Mouse (Mus musculus): ENCODE measurements at regions not wholly inside any gene's neighbourhood (a gene's known extent, or its start where the extent isn't known, plus 50 kb on each side); places are given as distances from the start of the nearest gene placed in this dataset.

DNA sequence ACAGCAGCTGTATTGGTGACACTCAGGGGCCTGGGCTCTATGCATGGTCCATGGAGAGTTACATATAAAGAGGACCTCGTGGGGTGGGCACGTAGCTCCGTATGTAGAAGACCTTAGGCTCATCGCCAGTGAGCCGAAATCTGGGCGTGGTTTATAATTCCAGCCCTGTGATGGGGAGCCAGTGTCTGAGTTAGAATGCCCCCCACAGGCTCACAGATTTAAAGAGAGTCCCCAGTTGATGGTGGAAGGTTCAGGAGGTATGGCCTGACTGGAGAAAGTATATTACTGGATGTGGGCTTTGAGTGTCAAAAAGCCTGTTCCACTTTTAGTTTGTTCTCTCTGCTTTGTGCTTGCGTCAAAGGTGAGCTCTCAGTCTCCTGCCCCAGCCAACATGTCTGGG, 54.8 kb downstream of the 1700122O11Rik start:
- no peak for DNase-seq (ENCODE audit: extremely low read depth, low read depth, low spot score)

DNA sequence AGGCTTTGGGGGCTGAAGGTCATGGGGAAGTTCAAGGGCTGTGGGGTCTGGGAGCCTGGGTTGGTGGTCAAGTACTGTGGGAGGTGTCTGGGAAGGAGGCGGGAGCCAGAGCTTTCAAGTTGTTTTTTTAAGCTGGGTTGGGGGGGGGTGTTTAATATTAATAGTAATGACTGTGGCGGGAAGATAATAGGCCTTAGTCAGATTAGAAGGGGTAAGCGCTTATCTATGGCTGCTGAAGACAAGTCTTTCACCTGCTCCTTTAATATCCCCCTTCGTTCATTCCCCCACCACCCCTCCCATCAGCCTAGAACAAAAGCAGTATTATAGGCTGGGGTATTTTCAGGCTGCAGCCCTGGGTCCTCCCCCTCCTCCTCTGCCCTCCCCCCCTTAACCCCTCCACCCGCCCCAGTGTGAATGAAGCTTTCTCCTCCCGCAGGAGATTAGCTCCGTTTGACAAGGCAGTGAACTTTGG, 56.5 kb downstream of the 1700122O11Rik start:
- DNase-seq (ENCODE audit: extremely low read depth, low read depth, low spot score) = no peak

DNA sequence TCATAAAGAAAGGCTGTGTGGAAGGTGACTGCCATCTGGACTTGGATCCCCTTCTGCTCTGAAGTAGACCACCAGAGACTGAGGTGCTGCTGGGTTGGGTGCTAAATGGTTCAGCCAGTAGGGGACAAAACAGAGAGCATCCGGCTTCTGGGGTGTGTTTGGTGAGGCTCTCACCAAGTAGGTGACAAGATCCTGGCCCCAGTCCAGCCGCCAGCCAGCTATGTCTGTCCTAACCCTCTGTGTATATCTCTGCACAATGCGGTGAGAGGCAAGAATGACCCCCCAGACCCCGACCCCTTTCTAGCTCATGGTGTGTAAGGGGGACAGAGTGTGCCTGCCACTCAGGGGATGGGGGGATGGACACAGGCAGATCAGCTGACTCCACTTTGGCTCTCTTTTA, 54.8 kb upstream of the Foxp4 start:
- DNase-seq (ENCODE audit: extremely low read depth, low read depth, low spot score) = no peak

DNA sequence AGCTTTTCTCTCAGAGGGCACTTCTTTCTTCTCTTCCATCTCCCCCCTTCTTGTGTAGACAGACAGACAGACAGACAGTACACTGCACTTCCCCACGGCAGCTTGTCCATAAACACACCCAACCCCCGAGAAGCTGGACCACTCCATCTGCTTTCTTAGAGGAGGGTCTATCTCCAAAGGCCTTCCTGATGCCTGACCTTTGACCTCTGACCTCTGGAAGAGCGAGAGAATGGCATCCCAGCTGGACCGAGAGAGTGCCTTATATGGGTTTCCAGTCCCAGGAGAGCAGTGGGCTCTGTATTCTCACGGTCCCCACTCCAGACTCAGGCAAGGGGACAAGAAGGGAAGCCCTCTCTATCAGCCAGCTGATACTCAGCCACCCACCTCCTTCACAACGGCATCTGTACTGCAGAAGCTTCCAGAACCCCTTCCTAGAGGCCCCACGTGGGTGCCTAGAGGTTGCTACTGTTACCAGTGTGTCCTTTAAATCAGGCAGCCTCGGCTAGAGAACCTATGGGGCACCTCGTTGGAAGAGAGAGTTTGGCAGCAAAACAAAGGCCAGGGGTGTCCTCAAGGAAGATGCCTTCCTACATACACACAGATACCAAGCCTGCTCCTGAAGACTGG, 54.1 kb upstream of the Foxp4 start:
- DNase-seq (ENCODE audit: extremely low read depth, low read depth, low spot score) = no peak

DNA sequence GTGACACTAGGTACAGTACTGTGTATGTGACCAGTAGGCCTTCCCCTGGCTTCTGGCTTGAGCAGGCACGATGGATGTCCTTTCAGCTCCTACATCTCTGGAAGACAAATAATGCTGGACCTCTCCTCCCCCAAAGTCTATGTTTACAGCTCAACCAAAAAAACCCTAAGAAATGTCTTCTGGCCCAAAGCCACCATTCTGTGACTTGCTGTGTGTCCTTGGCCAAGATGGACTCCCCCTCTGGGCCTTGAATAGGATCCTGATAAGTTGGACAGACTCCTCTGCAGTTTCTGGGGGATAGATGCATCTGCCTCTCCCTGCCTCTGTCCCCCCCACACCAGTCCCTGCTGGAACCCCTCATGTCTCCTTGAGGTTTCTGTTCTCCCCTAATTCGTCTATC, 53.6 kb upstream of the Foxp4 start:
- DNase-seq (ENCODE audit: extremely low read depth, low read depth, low spot score) = no peak

DNA sequence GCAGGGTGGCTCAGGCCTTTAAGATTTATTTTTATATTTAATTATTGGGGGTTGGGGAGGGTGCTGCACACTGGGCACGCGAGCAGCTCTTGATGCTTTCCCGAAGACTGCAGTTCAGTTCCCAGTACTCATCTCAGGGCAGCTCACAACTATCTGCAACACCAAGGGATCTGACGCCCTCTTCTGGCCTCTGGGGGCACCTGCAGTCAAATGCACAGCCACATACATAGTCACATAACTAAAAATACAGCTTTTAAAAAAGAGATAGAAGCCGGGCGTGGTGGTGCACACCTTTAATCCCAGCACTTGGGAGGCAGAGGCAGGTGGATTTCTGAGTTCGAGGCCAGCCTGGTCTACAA, 52.5 kb upstream of the Foxp4 start:
- no peak for DNase-seq (ENCODE audit: extremely low read depth, low read depth, low spot score)

DNA sequence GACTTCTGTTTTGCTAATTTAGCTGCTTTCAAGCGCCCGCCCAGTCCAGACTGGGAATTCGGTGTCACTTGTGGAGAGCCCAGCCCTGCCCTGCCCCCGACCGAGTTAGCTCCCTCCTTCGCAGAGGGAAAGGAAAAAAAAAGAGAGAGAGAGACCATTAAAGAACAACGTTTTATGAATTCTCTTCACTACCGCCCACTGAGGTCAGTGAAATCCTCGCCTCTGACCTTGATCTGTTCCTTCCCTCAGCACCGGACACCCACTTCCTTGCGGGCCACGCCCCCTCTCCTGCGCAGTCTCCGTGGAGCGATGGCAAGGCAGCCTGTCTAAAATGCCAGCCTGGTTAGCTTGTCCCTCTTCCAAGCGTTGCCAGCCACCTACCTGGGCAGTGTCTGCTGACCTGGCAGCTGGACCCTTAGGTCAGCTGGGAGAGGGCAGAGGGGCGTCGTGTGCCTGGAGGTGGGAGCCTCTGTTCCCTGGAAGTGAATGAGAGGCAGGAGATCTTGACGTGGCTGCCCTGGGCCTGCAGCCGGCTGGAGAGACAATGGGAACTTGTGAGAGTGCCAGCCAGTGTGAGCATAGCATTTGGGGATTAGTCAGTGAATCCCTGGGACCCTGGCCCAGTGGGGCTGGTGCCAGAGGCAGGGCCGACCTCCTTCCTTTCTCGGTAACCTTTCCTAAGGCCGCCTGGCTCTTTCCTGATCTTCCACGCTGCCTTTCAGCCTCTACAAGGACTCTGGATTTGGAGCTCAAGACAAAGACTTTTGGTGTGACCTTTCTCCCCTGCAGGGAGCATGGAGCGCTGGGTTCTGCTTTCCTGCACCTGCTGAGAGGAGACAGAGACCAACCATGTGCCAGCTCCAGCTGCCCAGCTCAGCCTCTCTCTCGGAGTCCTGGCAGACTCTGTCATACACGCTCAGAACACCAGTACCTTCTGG, 51.9 kb upstream of the Foxp4 start:
- peak; percentile 69 for DNase-seq (ENCODE audit: extremely low read depth, low read depth, low spot score)

DNA sequence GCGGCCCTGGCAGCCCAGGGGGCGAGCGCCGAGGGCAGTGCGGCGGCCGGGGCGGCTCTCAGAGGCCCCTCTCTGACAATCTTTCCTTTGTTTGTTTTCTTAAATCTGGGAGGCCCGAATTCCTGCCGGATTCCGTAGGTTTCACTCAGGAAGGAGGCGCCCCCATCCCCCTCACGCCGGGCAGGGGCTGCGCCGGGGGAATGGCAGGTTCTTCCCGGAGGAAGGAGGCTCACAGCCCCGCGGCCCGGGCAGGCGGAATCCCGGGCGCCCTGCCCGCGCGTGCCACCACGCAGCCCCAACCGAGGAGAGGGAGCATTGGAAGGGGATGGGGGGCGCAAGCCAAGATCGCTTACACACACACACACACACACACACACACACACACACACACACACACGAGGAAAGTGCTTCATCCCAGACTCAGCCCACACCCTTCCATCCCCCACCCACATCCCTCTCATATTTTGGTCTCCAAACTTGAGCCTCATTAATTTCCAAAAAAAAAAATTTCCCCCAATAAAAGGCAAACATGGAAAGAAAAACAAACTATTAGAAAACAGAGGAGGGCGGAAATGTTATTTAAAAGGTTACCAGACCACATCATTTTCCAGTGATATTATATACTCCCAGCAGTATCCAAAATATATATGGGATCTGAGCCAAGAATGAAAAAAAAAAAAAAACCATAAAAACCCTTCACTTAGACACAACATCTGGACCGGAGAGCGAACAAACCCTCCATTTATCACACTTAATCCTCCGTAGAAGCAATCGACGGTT, 51.0 kb upstream of the Foxp4 start:
- peak; percentile 46 for DNase-seq (ENCODE audit: extremely low read depth, low read depth, low spot score)

DNA sequence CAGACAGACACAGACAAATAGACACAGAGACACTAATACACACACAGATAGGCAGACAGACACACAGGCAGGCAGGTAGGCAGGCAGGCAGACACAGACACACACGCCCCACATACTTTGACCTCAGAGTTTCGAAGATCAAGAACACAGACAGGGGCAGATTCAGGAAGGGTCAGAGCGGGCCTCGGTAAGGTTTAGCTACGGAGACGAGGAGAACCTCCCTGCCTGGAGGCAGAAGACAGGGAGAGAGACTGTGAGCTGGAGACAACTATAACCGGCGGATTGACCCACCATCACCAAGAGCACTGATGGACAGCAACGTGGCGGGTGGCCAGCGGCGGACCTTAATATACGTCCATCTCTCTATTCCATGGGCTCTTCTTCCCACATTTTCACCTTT, 50.1 kb upstream of the Foxp4 start:
- no peak for DNase-seq (ENCODE audit: extremely low read depth, low read depth, low spot score)

Data from fat pad, adult 2 months (tissue).